Mouse (Mus musculus): ENCODE measurements around the gene Pgbd5.
A peak's percentile ranks its signal among the peaks of the same experiment; 100 is the strongest.

The Pgbd5 gene

DNA sequence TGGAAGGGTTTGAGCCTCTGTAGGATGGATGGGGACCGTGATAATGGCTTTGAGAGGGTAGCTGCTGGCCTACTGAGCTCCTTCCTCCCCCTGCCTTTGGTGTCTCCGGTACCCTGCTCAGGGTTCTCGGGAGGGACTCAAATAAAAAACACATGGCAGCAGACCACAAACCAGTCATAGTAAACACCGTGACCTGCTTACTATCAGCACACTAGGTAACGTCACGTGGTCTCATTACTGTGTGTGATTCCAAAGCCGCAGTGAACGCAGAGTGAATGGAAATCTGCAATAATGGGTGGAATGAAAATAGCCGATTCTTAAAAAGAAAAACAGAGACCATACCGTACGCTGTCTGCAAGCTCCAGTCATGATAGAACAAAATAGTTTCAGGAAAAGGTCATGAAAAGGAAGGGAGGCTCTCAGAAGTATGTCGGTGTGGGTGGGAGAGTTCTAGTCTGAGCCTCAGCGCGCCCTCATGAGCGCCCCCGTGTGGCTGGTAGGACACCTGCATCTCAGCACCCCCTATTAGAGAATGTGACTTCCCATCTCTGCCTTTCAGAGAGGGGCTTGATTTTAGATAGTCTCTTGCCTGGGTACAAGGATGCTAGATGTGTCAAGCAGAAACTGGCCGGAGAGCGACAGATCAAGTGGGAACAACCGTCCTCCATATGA lies 92.5 kb downstream of the Pgbd5 start:
- DNase-seq (ENCODE audit: low read depth, low spot score): peak; percentile 38

DNA sequence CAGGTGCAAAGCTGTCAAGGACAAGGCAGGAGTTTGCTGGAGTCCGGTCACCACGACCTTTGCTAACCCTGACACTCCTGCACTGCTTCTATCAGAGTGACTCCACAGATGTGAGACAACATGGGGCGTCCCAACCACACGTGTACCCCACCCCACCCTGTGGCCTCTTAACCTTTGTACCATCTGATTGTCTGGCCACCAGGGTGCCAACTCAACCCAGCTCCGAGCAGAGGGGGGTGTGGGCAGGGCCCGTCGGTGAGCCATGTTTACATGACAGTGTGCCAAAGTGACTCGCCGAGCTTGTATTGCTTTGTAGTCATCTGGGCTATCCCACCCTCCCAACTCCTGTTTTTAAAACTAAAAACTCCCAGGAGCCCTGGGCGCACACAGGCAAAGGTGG lies 94.4 kb downstream of the Pgbd5 start:
- no peak for DNase-seq (ENCODE audit: low read depth, low spot score)

DNA sequence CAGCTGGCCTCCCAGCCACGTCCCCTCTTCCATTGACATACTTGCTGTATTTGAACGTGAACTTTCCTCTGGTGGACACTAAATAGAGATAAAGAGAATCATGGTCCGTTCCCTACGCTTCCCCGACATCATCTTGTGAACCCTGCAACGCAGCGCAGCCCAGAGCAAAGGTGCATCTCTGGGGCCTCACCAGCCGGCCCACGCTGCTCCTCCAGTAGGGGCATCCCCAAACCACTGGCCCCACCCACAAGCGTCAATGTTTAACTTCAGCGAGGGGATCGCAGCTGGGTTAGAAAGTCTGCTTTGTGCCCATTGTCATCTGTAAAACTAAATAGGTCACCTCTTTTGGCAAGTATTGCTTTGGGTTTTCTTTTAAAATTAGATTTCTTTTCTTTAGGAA lies 95.5 kb downstream of the Pgbd5 start:
- DNase-seq (ENCODE audit: low read depth, low spot score): no peak

DNA sequence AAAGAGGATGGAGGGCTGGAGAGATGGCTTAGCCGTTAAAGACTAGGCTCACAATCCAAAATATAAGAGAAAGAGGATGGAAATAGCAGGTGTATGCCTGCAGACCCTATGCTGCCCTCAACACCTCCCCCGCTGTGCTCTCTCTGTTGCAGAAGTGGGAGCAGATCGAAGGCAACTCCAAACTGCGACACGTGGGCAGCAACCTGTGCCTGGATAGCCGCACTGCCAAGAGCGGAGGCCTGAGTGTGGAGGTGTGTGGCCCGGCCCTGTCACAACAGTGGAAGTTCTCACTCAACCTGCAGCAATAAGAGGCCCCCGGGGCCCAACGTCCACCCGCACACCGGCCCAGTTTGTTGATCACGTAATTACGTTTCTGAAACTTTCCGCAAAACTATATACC lies 96.3 kb downstream of the Pgbd5 start:
- DNase-seq (ENCODE audit: low read depth, low spot score): no peak

DNA sequence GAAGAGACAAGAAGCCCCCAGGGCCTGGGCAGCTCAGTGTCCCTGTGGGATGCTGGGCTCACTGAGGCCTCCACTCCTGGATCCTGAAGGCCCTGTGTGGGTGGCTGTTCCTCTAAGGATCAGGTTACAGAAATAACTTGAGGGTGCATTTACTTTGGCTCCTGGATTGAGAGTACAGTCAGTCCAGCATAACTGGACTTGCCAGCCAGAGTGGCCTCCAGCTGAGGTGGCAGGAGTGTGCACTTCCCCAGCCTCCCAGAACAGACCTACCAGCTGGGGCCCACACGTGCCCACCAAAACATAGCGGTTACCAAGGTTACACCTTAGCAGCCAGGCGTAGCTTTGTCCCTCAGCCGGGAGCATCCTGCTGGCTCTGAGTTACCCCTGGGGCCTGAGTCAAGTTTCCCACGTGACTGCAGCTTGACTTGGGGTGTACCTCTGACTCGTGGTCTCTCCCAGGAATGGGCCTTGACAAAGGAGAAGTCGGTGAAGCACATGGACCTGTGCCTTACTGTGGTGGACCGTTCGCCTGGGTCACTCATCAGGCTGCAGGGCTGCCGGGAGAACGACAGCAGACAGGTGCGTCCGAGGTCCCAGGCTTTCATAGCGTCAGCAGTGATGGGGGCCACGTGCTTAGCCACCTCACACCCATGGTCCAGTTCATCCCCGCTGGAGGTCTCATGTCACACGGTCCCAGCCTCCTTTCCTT lies 98.9 kb downstream of the Pgbd5 start:
- DNase-seq (ENCODE audit: low read depth, low spot score): no peak

DNA sequence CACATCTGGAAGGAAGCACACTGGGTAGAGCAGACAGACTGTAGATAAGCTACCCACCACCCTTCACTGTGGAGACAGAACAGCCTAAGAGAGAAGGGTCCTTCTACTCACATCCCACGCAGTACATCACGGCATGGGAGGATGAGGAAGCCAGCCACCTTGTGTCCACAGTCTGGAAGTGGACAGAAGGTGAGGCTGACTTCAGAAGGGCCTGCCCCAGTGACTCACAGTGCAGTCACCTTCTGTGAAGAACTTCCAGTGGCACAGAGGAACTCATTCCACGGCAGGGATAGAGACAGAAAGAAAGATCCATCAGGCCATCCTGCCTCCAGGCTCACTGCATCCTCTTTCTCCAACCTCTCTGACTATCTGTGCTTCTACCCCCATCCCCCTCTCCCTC lies 99.7 kb downstream of the Pgbd5 start:
- DNase-seq (ENCODE audit: low read depth, low spot score): no peak

DNA sequence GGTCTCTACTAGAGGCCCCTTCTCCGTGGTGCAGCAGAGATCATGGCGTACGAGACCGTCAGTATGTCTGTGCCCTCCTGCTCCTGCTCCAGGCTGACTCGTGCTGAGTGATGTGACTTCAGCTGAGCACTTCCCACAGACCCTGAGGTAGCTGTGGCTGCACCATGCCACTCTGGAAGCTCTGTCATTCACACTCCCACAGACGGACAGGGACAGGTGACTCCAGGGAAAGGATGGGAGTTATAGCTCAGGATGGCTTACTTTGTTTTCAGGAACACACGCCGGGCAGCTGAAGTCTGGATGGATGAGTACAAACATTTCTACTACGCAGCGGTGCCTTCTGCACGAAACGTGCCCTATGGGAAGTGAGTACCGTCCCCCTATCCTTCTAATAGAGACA lies 103.2 kb downstream of the Pgbd5 start:
- no peak for DNase-seq (ENCODE audit: low read depth, low spot score)

DNA sequence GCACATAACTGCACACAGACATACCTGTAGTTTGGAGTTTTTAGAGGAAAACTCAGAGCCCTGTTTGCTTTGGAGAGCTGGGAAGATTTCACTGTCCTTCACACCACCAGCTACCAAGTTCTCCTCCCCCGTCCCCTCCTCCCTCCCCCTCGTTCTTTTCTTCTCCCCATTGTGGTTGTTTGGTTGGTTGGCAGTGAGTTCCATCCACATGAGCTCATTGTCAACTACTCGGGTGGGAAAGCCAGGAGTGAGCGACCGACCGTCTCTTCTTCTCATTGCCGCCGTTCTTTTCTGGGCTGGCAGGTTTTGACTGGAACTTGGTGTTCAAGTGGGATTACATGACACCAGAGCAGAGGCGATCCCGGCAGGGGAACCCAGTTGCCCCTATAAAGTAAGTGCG lies 107.8 kb downstream of the Pgbd5 start:
- no peak for DNase-seq (ENCODE audit: low read depth, low spot score)

DNA sequence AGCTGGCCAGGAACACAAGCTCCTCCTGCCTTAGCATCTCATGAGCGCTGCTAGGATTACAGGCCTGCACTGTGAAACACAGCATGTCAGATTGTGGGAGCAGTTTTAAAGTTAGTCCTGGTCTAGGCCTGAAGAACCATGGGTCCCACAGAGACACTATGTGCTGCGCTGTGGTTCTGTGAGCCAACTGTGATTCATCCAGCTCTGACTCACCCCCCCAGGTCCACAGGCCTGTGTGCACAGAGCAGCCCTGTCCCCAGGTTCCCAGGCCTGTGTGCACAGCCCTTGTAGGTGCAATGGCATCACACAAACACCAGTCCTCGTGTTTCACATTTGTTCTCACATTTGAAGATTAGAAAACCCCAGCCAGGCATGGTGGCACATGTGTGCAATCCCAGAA lies 108.4 kb downstream of the Pgbd5 start:
- DNase-seq (ENCODE audit: low read depth, low spot score): no peak

DNA sequence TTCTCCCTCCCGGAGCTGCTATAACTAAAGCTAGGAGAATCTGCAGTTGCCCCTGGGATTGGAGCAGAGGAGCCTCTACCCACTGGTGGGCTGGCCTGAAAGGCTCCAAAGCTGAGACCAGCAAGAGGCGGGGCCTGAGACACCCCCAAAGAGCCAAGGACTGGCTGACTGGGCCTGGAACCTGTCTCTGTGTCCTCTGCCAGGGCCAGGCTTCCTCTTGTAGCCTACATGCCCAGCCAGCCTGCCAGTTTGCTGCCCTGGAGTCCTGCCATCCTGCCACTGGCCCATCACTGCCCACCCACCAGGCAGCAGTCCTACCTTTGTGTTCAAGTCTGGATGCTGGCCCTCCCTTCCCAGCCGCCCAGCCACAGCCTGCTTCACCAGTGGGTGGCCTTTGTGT lies 109.0 kb downstream of the Pgbd5 start:
- DNase-seq (ENCODE audit: low read depth, low spot score): no peak

DNA sequence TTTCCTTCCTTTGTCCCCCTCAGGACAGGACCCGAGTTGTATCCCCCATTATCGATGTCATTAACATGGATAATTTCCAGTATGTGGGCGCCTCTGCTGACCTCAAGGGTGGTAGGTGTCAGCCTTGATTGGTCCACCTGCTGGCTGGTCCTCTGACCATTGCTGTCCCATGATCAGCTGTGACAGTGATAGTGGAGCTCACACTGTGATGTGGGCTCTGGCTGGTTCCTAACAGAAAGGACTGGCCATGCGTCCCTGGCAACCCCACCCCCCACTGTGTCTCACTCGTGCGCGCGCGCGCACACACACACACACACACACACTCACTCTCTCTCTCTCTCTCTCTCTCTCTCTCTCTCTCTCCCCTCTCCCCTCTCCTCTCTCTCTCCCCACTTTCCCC lies 109.8 kb downstream of the Pgbd5 start:
- DNase-seq (ENCODE audit: low read depth, low spot score): no peak

DNA sequence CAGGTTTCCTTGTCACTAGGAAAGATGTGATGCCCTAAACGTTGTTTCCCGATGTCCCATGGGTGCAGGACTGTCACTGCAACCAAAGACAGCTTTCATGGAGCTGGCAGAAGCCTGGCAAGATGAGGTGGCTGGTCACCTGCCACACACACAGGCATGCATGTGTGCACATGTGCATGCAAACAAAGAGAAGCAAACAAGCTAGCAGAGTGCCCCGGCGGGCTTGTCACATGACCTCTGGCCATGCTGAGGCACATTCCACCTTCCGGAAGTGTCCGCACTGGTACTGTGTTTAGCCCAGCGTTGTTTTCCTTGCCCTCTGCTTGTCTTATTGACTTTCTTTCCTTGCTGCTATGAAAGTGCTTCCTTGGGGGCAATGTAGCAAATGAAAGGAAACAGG lies 111.2 kb downstream of the Pgbd5 start:
- DNase-seq (ENCODE audit: low read depth, low spot score): no peak

DNA sequence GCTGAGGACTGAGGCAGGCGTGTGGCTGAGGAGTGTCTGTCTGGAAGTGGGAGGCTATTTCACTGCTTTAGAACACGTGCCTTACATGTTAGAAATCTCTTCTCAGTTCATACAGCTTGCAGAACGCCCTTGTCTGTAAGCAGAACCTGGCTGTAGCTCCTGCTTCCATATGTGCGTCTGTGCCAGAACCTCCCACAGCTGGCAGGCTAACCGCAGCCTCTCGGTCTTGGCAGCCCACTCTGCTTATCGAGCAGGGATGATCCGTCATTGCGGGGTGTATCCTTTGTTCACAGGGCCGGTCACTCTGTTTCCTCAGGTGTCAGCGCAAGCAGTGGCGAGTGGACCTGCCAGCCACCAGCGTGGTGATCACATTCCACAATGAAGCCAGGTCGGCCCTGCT lies 116.1 kb downstream of the Pgbd5 start:
- no peak for DNase-seq (ENCODE audit: low read depth, low spot score)

DNA sequence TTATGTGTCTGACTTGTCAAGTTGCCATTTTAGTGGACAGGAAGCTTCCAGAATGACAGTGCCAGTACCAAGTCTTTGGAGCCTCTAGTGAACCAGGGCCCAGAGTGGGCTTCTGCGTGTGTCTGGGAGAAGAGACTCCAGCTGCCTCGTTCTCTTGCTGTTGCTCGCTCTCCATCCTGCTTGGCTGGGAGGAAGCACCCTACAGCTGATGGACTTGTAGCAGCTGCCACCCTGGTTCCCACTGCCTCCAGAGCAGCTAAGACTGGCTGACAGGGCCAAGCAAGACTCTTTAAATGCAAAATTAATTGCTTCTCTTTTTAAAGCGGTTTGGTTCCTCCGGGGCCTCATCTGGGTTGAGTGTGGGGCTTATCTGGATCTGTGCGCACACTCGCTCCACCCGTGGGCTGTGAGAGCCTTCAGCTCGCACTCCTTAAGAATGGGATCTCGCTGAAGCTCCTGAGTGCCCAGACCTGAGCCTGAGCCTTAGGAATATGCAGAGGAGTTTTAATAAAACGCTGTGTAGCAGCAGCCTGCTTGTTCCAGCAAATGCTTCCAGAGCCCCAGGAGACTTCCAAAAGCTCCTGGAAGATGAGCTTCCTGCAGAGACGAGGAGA lies 118.1 kb downstream of the Pgbd5 start:
- no peak for DNase-seq (ENCODE audit: low read depth, low spot score)

DNA sequence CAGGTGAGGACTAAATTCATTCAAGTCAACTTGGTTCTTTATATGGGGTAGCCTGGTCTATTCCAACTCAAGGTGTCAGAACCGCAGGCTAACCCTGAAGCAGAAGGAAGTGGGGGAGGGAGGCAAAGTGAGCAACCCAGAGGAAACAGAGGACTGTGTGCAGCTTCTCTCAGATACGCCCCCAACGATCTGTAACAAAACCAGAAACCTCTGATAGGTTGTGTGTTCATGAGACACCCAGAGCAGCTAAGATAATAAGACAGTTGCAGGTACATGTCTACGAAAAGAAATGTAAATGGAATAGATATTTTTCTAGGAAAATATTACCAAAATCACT lies 120.2 kb downstream of the Pgbd5 start:
- DNase-seq (ENCODE audit: low read depth, low spot score): no peak

Measured in retina, adult 2 months (tissue).